Mouse (Mus musculus) testis, adult 2 months (tissue): ENCODE measurements around the gene Rbl1.

Source experiments
- CTCF ChIP-seq: fragments of 200-500 bp; IDR thresholded peaks from 2 replicates; pipeline ENCODE4 v1.5.1; 2012; ENCODE audit warnings: low read depth, mild to moderate bottlenecking, inconsistent platforms, low read length, moderate library complexity; ENCODE audit not compliant: control insufficient read depth, insufficient read depth, insufficient replicate concordance
- POLR2A ChIP-seq: fragments of 200-500 bp; IDR thresholded peaks from 2 replicates; pipeline ENCODE4 v1.6.1; 2012; ENCODE audit warnings: low read depth, mild to moderate bottlenecking, inconsistent platforms, low read length, moderate library complexity; ENCODE audit not compliant: control insufficient read depth

- TF ChIP-seq CTCF (no peak), POLR2A (no peak)
These were observed 40.7 kb upstream of the Rbl1 start for GRCm38 (mm10) chr2:157245001-157245400.
